Mouse (Mus musculus) activated CD4-positive, CD25-positive, alpha-beta regulatory T cell, adult 4 months (primary cell): Measurements from ENCODE around the gene Tspoap1. TPM values are rescaled to one million over a fixed set of nuclear protein-coding genes. Genes with fewer than 3 reads are reported as not detected.
A peak's percentile ranks its signal among the peaks of the same experiment; 100 is the strongest.

ENCODE experiments used
- ATAC-seq: one replicate; pipeline ENCODE4 v1.8.0; 2017
- polyA plus RNA-seq, 2 experiments: library from polyadenylated mRNA; unstranded; fragments of 100-300 nt; shearing (Covaris generic); gene quantifications; one replicate each; pipeline ENCODE4 v1.2.1; 2017

Tspoap1 gene
- polyA plus RNA-seq, 2 experiments from 2014 or later: 1.6 to 2.4 TPM

DNA sequence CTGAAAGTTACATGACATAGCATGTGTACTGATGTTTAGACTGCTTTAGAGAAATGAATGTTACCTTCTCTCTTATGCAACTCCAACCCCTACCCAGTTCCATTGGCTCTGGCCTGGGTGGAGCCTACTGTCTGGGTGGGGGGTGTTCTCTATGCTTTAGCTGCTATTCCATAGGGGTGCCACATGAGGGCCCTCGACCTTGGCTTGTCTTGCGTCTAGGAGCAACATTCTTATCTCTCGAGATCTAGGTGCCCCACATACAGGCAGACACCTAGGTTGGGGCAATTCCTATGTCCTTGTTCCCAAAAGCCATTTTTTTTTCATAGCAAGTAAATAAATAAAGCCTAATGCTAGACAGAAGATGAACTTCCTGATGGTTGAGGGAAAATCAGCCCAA is 734 bp upstream of the Tspoap1 start:
- ATAC-seq: peak; percentile 8

DNA sequence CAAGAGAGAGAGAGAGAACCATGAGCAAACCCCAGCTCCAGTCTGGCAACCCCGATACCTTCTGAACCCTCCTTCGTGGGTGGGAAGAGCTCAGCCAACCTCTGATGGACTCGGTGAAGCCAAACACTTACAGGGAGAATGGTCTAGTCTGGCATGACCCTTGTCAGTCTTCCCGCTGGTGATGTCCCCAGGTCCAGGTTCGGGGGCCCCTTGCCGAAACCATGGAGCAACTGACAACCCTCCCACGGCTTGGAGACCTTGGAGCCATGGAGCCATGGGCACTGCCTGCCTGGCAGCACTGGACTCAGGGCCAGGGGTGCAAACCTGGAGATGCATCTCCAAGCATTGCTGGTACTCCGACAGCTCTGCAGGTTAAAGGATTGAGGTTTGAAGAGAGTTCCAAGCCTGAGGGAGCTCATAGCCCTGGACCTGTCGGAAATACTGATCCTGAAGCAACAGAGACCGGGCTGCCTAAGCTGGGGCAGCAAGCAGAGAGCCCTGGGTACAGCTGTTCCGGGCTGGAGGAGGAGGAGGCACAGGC is 910 bp downstream of the Tspoap1 start:
- no peak for ATAC-seq

DNA sequence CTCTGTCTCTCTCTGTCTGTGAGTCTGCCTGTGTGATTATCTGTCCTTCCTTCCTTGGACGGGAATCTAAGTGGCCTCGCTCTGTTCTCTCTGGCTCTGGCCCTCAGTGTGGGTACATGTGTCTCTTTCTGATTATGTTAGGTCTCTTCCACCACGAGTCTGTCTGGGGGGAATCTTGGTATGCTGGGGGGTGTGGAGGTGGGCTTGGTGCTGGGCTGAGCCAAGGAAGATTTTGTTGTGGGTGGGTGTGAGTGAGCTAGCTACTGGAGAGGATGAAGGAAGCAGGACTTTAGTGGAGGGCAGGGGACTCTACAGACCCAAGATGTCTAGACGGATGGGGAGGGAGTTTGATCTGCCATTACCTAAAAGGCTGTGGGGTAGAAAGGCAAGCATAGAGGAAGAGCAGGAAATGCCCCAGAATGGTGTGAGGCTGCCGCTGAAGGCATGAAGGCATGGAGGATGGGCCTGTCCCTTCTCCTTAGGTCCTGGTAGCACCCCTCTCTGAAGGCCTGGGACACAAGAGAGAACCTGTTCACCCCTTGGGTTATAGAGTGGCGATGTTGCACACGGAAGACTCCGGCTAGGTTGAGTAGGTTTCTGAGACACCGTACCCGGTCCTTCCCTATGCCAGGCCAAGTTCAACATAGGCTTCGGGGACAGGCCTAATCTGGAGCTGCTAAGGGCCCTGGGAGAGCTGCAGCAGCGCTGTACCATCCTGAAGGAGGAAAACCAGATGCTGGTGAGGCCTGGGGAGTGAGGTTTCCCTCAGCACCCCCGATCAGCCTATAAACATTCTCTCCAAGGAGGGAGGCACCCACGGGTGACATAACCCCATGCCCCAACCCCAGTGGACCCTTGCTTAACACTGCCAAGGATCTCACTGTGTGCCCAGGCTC is 1.7 kb downstream of the Tspoap1 start:
- no peak for ATAC-seq

DNA sequence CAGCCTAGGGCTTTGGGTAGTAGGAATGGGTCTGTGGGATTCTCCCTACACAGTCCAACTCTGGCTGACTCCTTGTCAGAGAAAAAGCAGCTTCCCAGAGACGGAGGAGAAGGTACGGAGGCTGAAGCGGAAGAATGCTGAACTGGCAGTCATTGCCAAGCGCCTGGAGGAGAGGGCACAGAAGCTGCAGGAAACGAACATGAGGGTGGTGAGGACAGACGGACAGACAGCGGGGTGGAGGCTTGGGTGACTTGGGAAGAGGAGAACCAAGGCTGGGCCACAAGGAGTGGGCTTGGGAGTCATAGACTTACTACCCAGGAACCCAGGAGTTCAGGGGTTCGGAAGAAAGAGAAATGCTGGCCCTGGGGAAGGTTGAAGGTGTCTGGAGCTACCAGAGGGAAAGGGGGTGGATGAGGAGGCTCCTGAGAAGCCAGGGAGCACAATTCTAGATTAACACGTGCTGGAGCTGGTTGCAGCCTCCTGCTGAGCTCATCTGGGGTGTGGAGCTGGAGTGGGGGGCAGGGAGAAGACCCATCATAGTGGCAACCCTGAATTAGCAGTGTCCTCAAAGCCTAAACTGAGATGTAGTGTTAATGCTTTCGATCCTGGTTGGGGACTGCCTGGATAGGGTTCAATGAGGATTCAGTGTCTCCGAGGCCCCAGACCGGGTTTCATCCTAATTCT is 2.5 kb downstream of the Tspoap1 start:
- no peak for ATAC-seq

DNA sequence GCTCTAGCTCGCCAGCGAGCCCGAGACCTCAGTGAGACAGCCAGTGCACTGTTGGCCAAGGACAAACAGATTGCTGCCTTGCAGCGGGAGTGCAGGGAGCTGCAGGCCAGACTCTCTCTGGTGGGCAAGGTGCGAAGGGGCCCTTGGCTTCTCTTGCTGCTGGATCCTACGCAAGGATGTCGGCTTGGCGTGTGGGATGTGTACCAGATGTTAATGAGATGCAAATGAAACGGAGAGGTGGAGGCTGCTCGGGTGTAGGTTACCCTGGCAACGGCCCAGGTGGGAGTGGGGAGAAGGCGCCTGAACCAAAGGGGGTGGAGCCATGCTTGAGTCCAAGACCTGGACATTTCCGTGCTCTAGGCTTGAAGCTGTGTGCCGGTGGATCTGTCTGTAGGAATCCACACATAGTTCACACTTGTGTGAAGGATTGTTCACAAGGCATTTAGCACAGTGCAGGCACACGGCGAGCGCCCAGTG is 3.2 kb downstream of the Tspoap1 start:
- ATAC-seq: no peak

DNA sequence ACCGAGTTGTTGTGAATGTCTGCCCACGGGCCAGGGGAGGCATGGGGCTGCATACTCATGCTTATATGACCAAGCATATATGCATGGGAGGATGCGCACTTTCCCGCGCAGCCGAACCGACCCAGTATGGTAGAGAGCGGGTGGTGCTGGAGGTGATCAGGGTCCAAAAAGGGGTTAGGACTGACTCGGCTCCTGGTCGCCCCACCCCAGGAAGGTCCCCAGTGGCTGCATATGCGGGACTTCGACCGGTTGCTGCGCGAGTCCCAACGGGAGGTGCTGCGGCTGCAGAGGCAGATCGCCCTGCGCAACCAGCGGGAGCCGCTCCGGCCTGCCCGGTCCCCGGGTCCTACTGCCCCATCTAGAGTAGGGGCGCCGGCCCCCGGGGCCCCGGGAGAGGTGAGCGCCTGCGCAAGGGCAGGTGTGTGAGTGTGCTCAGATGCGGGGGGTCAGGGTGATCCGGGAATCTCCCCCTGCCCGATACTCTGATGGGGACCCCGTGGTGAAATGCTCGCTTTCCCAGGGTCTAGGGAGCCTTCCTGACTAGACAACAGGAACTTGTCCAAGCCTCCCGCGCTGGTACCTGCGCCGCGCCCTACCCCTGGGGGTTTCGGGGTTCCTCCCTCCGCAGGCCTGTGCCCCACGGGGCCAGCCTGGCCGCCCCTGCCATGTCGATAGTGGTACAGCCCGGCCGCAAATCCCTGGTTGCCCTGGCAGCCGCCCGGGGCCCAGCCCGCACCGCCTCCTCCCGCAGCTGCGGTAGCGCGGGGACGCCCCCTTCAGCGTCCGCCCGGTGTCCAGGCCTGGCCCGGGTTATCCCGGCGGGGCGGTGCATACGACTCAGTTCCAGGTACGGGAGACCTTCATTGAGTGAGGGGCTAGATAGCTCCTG is 3.9 kb downstream of the Tspoap1 start:
- no peak for ATAC-seq

DNA sequence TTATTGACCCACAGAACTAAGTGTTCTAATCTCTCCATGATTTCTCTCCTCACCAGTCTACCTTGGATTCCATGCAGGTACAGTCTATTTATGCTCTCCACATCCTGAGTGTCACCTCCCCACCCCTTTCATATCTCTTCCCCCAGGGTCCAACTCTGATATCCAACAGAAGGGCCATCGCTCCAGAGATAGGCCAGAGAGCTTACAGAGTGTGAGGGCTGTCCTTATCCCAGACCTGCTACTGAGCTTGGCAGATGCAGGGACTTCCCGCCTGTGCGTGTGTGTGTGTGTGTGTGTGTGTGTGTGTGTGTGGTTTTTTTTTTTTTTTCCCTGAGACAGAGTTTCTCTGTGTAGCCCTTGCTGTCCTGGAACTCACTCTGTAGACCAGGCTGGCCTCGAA is 8.4 kb downstream of the Tspoap1 start:
- no peak for ATAC-seq

DNA sequence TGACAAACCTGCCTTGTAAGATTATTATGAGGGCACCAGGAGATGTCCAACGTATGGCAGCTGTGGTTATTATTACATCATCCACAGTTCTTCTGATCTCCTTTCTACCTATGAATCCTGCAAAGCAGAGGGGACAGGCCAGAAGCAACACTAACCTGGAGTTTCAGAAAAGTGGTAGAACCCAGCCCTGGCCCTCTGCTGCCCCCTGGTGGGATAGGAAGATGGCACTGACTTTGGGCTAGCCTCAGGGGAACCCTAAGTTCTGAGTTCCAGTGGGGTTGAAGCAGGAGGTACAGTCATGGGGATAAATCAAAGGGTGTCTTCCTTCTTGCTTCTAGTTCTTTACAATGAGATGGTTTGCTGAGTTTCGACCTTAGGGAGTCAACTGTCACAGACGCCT is 10.6 kb downstream of the Tspoap1 start:
- ATAC-seq: peak; percentile 57

DNA sequence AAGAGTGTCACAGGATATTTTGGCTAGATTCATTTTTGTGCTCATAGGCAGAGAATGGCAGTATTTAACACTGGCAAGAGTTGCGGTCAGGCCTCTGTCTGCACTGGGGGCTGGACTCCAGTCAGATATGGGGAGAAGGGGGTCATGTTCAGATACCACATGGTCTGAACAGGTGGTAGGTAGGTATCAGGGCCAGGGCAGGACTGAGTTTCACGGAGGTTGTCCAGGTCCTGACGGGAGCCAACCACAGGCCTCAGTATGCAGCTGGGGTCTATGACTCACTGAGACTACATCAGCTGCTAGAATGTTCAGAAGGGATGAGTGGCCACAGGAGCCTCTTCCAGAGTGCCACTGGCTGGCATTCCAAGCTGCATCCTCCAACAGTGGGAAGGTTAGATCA is 12.0 kb downstream of the Tspoap1 start:
- no peak for ATAC-seq

DNA sequence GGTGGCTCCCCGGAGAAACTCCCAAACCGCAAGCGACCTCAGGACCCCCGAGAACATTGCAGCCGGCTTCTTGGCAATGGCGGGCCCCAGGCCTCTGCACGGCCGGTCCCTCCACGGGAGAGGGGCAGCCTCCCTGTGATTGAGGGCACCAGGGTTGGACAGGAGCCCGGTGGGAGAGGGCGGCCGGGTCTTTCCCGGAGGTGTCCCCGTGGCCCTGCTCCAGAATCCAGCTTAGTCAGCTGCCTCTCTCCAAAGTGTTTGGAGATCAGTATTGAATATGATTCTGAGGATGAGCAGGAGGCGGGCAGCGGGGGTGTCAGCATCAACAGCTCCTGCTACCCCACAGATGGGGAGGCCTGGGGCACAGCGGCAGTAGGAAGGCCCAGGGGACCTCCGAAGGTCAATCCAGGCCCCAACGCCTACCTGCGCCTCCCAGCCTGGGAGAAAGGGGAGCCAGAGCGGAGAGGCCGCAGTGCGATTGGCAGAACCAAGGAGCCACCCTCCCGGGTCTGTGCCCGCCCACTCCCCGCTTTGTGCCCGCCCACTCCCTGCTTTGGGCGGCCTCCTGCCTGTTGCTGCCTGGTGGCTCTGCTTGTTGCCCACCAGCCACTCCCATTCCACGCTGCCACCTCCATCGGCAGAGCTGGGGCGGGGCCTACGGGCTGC is 17.9 kb downstream of the Tspoap1 start:
- no peak for ATAC-seq

DNA sequence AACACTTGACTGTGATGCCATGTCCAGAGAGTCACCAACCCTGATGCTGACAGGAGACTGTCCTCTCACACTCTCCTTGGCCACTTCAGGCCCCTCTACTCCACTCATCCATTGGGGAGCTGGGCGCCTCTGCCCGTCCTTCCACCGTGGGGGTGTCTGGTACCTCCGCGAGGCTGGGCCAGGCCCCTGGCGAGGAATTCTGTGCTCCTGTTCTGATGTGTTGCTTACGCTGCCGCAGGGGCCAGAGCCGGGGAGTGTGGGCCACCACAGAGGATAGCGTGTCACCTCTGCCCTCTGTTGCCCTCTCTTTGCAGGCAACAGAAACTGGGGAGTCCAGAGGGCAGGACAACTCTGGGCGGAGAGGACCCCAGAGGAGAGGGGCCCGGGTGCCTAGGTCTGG is 18.6 kb downstream of the Tspoap1 start:
- no peak for ATAC-seq

DNA sequence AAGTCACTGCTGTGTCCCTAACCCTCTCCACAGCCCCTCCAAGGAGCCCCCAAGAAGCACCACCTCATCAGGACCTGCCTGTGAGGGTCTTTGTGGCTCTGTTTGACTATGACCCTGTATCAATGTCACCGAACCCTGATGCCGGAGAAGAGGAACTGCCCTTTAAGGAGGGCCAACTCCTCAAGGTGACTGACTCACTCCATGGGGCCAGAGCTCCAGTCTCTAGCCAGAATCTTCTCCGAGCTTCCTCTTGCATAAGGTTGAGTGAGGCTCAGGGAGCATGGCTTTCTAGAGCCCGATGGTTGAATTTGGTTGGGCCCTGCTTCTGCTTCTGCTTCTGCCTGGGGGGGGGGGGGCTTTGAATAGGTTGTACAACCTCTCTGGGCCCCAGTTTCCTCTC is 19.1 kb downstream of the Tspoap1 start:
- no peak for ATAC-seq

DNA sequence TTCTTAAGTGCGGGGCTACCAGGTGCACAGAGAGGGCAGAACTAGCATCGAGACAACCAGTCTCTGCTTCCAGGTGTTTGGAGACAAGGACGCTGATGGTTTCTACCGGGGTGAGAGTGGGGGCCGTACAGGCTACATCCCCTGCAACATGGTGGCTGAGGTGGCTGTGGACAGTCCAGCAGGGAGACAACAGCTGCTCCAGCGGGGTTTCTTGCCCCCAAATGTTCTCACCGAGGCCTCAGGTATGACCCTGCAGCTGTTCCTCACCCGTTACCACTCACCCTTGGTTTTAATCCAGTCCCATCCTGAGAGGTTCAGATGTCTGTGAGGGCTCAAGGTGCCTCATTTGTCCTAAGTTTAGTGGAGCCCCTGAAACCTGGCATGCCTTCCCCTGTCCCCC is 19.8 kb downstream of the Tspoap1 start:
- no peak for ATAC-seq

DNA sequence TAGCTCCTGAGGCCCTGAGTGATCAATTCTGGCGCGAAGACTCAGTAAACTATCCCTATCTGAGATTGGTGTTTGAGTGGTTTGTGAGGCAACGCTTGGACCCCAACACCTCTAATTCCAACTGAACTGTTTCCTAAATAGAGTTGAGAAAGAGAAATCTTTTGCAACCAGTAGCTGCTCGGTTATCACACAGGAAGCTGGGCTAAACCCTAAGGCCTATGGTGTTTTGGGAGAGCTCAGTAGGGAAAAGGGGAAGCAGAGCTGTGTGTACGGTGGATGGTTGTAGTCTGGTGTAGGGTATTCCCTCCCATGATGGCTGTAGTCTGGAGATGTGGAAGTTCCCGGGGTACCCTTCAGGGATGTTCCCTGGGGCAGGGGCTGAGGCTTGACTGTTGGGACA is 29.7 kb downstream of the Tspoap1 start:
- ATAC-seq: no peak

DNA sequence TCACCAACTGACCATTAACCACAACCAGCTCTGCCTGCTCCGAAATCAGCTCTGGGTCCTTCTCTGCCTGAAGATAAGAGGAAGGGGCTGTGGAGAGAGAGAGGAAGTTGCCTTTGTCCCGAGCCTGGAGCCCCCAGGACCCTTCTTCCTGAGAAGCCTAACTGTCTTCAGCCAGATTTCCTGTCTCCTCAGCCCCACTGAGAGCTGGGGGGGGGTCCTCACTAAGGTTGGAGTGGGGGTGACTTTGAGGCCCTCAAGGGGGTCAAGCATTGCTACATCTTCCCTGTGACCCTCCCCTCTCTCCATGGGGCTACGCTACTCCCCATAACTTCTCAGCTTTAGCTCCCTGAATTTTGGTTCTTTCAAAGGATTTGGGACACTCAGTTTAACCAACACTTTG is 33.1 kb downstream of the Tspoap1 start, which contains the start of gene Mpo:
Gene Mpo, plus strand, starts transcription at position 122 of the 400 bp plus-strand sequence.
- no peak for ATAC-seq

DNA sequence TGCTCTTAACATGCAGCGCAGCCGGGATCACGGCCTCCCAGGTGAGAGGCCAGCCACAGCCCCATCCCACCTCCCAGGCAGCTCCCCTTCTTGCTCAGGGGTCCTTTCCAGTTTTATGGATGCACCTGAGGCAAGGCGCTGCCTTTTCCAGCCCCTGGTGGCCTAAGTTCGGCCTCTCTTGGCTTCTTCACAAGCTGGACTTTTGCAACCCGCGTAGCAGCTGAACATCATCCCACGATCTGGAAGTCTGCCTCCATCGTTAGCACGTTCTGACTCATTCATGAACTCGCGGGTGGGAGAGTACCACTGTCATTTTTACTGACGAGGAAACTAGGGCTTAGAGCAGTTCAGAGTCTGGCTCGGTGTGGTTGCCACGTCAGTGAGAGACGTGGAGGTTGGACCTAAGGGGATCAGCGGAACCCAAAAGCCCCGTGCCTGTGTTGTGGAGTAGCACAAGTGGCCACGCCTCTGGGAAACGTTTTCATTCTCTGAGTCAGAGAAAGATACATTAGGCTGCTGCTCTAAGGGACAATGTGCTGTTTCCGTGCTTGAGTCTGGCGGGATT is 41.5 kb downstream of the Tspoap1 start:
- ATAC-seq: no peak

DNA sequence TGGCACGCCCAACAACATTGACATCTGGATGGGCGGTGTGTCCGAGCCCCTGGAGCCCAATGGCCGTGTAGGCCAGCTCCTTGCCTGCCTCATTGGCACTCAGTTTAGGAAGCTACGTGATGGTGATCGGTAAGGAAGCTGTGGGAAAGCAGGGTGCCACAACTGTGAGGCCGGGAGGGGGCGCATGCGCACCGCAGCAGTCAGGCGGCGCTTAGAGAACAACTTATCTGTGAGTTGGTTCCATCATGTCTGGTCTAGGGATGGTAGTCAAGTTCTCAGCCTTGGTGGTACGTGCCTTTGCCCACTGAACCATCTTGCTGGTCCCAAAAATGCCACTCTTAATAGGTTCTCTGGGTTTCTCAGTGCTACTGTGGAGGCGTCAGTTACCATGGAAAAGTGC is 42.3 kb downstream of the Tspoap1 start:
- no peak for ATAC-seq

DNA sequence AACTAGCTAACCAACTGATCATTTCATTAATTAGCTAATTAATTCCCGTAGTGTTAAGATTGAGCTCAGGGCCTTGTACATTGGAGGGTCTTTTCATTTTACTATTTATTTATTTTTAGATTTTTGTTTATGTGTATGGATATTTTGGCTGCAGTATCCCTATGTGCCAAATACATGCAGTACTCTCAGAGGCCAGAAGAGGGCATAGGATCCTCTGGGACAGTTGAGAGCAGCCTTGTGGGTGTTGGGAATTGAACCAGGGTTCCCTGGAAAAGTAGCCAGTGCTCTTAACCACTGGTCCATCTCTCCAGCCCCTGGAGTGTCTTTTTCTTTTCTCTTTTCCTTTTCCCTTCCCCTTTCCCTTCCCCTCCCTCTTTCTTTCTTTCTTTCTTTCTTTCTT is 45.1 kb downstream of the Tspoap1 start:
- ATAC-seq: no peak

DNA sequence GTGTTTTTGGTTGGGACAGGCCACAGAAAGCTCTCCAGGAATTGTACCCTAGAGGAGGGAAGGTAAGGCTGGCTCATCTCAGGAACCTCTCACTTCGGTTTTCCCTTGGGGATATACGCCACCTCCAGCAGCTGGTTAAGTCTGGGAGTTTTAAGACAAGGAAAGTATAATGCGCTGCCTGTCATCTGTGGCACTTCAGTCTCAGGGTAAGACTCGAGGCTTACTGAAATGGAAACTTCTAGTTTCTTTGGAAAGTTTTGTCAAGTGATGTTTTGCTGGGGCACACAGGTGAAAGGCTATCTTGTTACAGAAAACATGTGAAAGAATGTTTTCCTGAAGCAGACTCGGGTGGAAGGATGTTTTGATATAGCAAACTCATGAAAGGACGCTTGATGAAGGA is 47.1 kb downstream of the Tspoap1 start:
- no peak for ATAC-seq

DNA sequence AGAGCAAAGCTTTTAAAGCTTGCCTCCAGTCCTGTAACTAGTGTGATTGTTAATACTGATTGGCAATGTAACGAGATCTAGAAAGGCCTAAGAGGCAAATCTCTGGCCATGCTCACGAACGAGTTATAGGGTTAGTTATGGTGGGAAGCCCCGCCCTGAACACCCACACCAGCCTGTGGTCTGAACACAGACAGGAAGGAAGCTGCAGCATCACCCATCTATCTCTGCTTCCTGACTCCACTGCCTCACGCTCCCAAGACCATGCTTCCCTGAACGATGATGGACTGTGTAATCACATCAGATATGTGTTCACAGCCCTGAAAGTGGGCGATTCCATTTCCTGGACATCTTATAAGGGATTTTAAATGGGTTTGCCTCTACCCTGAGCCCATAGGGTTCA is 47.9 kb downstream of the Tspoap1 start:
- ATAC-seq: peak; percentile 94

DNA sequence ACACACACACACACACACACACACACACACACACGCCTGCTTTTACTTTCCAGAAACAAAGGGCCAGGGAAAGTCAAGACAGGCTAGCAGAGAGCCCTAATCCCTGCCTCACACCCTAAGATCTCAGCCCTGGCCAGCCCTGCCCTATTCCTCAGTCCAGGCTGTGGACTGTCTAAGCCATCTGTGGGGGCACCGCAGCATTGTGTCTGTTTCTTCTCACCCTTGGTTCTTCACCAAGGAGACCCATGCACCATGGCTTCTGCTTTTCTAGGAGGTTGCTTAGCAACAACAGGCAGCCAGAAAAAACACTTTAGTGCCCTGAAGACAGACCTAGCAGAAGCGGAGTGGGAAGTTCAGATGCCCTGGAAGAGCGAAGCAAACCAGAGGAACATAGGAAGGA is 51.1 kb downstream of the Tspoap1 start:
- no peak for ATAC-seq

DNA sequence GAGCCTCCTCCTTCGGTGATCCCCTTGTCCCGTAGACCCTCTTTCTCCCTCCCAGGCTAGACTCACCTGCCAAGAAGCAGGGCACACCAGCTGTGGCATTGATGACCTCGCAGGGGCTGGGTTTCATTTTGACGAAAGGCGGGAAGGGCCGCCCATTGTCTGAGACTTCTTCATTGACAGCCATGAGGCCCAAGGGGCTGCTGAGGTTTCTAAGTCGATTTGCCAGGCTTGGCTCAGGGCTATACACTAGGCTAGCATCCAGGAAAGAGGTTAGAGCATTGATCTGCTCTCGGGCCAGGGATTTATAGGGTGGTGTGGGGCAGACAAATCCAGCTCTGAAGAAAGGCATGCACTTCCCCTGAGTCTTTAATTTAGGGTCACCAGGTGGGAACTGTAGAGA is 54.5 kb downstream of the Tspoap1 start:
- ATAC-seq: no peak
